Mouse (Mus musculus): ENCODE measurements around the gene Actl6a. TPM values are rescaled to one million over a fixed set of nuclear protein-coding genes. Genes with fewer than 3 reads are reported as not detected.
"Not testable (repeated sequence)": the region's sequence is repeated elsewhere in the genome, so short reads cannot be mapped to it uniquely, and the experiment has no call there.

Gene Actl6a
- polyA plus RNA-seq, 1 experiment from 2014 or later: 49.2 TPM

- no peak overlapping the region for H3K4me2 ChIP-seq (replicated peaks; ENCODE audit: low read depth)
- no peaks in the 10 kb centered on the region for H3K27me3 ChIP-seq (replicated peaks; ENCODE audit: control insufficient read depth, insufficient read depth, low read length)
- no peaks in the 10 kb centered on the region for H3K4me1 ChIP-seq (replicated peaks; ENCODE audit: control insufficient read depth, insufficient read depth, low read length)
- H3K9ac ChIP-seq (ENCODE audit: low read depth, low read length): no peak overlapping the region
- H3K9me3 ChIP-seq (ENCODE audit: control insufficient read depth): no peaks in the 10 kb centered on the region
- no peaks in the 10 kb centered on the region for H3K36me3 ChIP-seq (ENCODE audit: control insufficient read depth, insufficient read depth)
- H3K27ac ChIP-seq (ENCODE audit: low read depth, low read length): no peak overlapping the region
- peak; percentile 78 for ATAC-seq
- H3K4me3 ChIP-seq (ENCODE audit: low read depth, low read length): no peak overlapping the region
- TF ChIP-seq CTCF (IDR thresholded peaks at IDR 0.05; ENCODE audit: low read depth): peak; percentile 95
- WGBS: 22% methylated on average over 7 of the region's 7 CpGs
Observed at GRCm38 (mm10) chr3:32698228-32698863, 7.8 kb upstream of the Actl6a start.

GRCm38 (mm10) chr3:32704021-32704420, 2.1 kb upstream of the Actl6a start:
- not testable (repeated sequence) for H3K4me3 ChIP-seq (ENCODE audit: low read depth, low read length); H3K4me1 ChIP-seq (replicated peaks; ENCODE audit: control insufficient read depth, insufficient read depth, low read length); H3K27me3 ChIP-seq (replicated peaks; ENCODE audit: control insufficient read depth, insufficient read depth, low read length); H3K36me3 ChIP-seq (ENCODE audit: control insufficient read depth, insufficient read depth); ATAC-seq; H3K9ac ChIP-seq (ENCODE audit: low read depth, low read length); H3K27ac ChIP-seq (ENCODE audit: low read depth, low read length); H3K9me3 ChIP-seq (ENCODE audit: control insufficient read depth); H3K4me2 ChIP-seq (replicated peaks; ENCODE audit: low read depth)
- WGBS: 91% methylated on average over 6 of the region's 6 CpGs

- H3K27ac ChIP-seq (ENCODE audit: low read depth, low read length); H3K36me3 ChIP-seq (ENCODE audit: control insufficient read depth, insufficient read depth); H3K9ac ChIP-seq (ENCODE audit: low read depth, low read length); H3K27me3 ChIP-seq (replicated peaks; ENCODE audit: control insufficient read depth, insufficient read depth, low read length); H3K9me3 ChIP-seq (ENCODE audit: control insufficient read depth); ATAC-seq; H3K4me2 ChIP-seq (replicated peaks; ENCODE audit: low read depth); H3K4me3 ChIP-seq (ENCODE audit: low read depth, low read length); H3K4me1 ChIP-seq (replicated peaks; ENCODE audit: control insufficient read depth, insufficient read depth, low read length): not testable (repeated sequence)
- 83% methylated on average over 10 of the region's 10 CpGs for WGBS
Observed at GRCm38 (mm10) chr3:32704632-32705031, 1.5 kb upstream of the Actl6a start.

- peak overlapping the region; percentile 98 for H3K4me3 ChIP-seq (ENCODE audit: low read depth, low read length)
- H3K27me3 ChIP-seq (replicated peaks; ENCODE audit: control insufficient read depth, insufficient read depth, low read length): no peaks in the 10 kb centered on the region
- TF ChIP-seq CTCF (IDR thresholded peaks at IDR 0.05; ENCODE audit: low read depth): no peak
- no peak overlapping the region for H3K9ac ChIP-seq (ENCODE audit: low read depth, low read length)
- no peak overlapping the region for H3K27ac ChIP-seq (ENCODE audit: low read depth, low read length)
- peak overlapping the region; percentile 78 for H3K4me2 ChIP-seq (replicated peaks; ENCODE audit: low read depth)
- peaks cover 12% of the 10 kb centered on the region for H3K36me3 ChIP-seq (ENCODE audit: control insufficient read depth, insufficient read depth)
- H3K9me3 ChIP-seq (ENCODE audit: control insufficient read depth): no peaks in the 10 kb centered on the region
- 6% methylated on average over 4 of the region's 4 CpGs for WGBS
- H3K4me1 ChIP-seq (replicated peaks; ENCODE audit: control insufficient read depth, insufficient read depth, low read length): 0 out of 2 replicates have a peak, but pooled peaks cover 3% of the 10 kb centered on the region
- ATAC-seq: no peak
Observed at GRCm38 (mm10) chr3:32708052-32708367, 1.9 kb downstream of the Actl6a start.

- ATAC-seq: peak; percentile 100
- H3K4me3 ChIP-seq (ENCODE audit: low read depth, low read length): peak overlapping the region; percentile 98
- peaks cover 18% of the 10 kb centered on the region for H3K36me3 ChIP-seq (ENCODE audit: control insufficient read depth, insufficient read depth)
- H3K27ac ChIP-seq (ENCODE audit: low read depth, low read length): peak overlapping the region; percentile 90
- TF ChIP-seq CTCF (IDR thresholded peaks at IDR 0.05; ENCODE audit: low read depth): peak; percentile 44
- H3K9me3 ChIP-seq (ENCODE audit: control insufficient read depth): no peaks in the 10 kb centered on the region
- under 1% methylated on average over 87 of the region's 90 CpGs for WGBS
- peak overlapping the region; percentile 93 for H3K9ac ChIP-seq (ENCODE audit: low read depth, low read length)
- 0 out of 2 replicates have a peak, but pooled peaks cover 3% of the 10 kb centered on the region for H3K4me1 ChIP-seq (replicated peaks; ENCODE audit: control insufficient read depth, insufficient read depth, low read length)
- no peaks in the 10 kb centered on the region for H3K27me3 ChIP-seq (replicated peaks; ENCODE audit: control insufficient read depth, insufficient read depth, low read length)
- peak overlapping the region; percentile 78 for H3K4me2 ChIP-seq (replicated peaks; ENCODE audit: low read depth)
Observed at GRCm38 (mm10) chr3:32708368-32709231, 2.5 kb downstream of the Actl6a start.

- peak overlapping the region; percentile 78 for H3K4me2 ChIP-seq (replicated peaks; ENCODE audit: low read depth)
- peak overlapping the region; percentile 93 for H3K9ac ChIP-seq (ENCODE audit: low read depth, low read length)
- H3K27ac ChIP-seq (ENCODE audit: low read depth, low read length): peak overlapping the region; percentile 90
- no peak for TF ChIP-seq CTCF (IDR thresholded peaks at IDR 0.05; ENCODE audit: low read depth)
- 5% methylated on average over 9 of the region's 9 CpGs for WGBS
- no peaks in the 10 kb centered on the region for H3K27me3 ChIP-seq (replicated peaks; ENCODE audit: control insufficient read depth, insufficient read depth, low read length)
- H3K9me3 ChIP-seq (ENCODE audit: control insufficient read depth): no peaks in the 10 kb centered on the region
- peak overlapping the region; percentile 98 for H3K4me3 ChIP-seq (ENCODE audit: low read depth, low read length)
- H3K36me3 ChIP-seq (ENCODE audit: control insufficient read depth, insufficient read depth): peaks cover 26% of the 10 kb centered on the region
- H3K4me1 ChIP-seq (replicated peaks; ENCODE audit: control insufficient read depth, insufficient read depth, low read length): 0 out of 2 replicates have a peak, but pooled peaks cover 3% of the 10 kb centered on the region
- no peak for ATAC-seq
Observed at GRCm38 (mm10) chr3:32709388-32709787, 3.3 kb downstream of the Actl6a start.

Measured in intestine, postnatal 0 days (tissue).